Mouse (Mus musculus) MEL (cell line): Measurements from ENCODE around the gene Zfp111.

Experiments
- CHD1 ChIP-seq: IDR thresholded peaks from 2 replicates; pipeline ENCODE4 v1.6.1; 2012; ENCODE audit warnings: low read depth, mild to moderate bottlenecking, inconsistent platforms, low read length, improper control_type of control experiment
- CTCF ChIP-seq, 3 experiments: IDR thresholded peaks in 2 of 3; conservative IDR thresholded peaks in 1 of 3; 2 replicates each; pipeline ENCODE4 v1.5.1; 2011 to 2012; ENCODE audit warnings: low read length in 3 of 3, low read depth in 2 of 3, mild to moderate bottlenecking in 2 of 3, improper control_type of control experiment in 1 of 3, inconsistent platforms in 1 of 3, mixed read lengths in 1 of 3, moderate library complexity in 1 of 3; ENCODE audit not compliant: control insufficient read depth in 1 of 3, insufficient read depth in 1 of 3, poor library complexity in 1 of 3, severe bottlenecking in 1 of 3
- EP300 ChIP-seq, 2 experiments: IDR thresholded peaks; 2 replicates each; pipeline ENCODE4 v1.6.1; 2011; ENCODE audit warnings: improper control_type of control experiment in 2 of 2, low read length in 2 of 2, low read depth in 1 of 2, mild to moderate bottlenecking in 1 of 2
- ETS1 ChIP-seq: IDR thresholded peaks from 2 replicates; pipeline ENCODE4 v1.6.1; 2012; ENCODE audit warnings: low read depth, mild to moderate bottlenecking, inconsistent platforms, low read length, improper control_type of control experiment, moderate library complexity
- GABPA ChIP-seq: IDR thresholded peaks from 2 replicates; pipeline ENCODE4 v1.6.1; 2012; ENCODE audit warnings: low read depth, mild to moderate bottlenecking, inconsistent platforms, low read length, improper control_type of control experiment, moderate library complexity
- GATA1 ChIP-seq: IDR thresholded peaks from 2 replicates; pipeline ENCODE4 v1.6.1; 2011; ENCODE audit warnings: low read depth, low read length, improper control_type of control experiment
- HCFC1 ChIP-seq: IDR thresholded peaks from 2 replicates; pipeline ENCODE4 v1.6.1; 2012; ENCODE audit warnings: low read depth, mild to moderate bottlenecking, inconsistent platforms, low read length, improper control_type of control experiment, moderate library complexity
- MAX ChIP-seq: IDR thresholded peaks from 2 replicates; pipeline ENCODE4 v1.6.1; 2011; ENCODE audit warnings: low read length, improper control_type of control experiment
- MYB ChIP-seq: IDR thresholded peaks from 2 replicates; pipeline ENCODE4 v1.6.1; 2011; ENCODE audit warnings: mild to moderate bottlenecking, low read depth, low read length, improper control_type of control experiment
- MYC ChIP-seq: IDR thresholded peaks from 2 replicates; pipeline ENCODE4 v1.6.1; 2011; ENCODE audit warnings: low read depth, mild to moderate bottlenecking, low read length, improper control_type of control experiment, moderate library complexity
- POLR2A ChIP-seq, 2 experiments: IDR thresholded peaks; 2 replicates each; pipeline ENCODE4 v1.6.1; 2011 to 2012; ENCODE audit warnings: low read length in 2 of 2, mild to moderate bottlenecking in 2 of 2, control low read depth in 1 of 2, improper control_type of control experiment in 1 of 2, low read depth in 1 of 2, moderate library complexity in 1 of 2; ENCODE audit not compliant: control insufficient read depth in 1 of 2, insufficient read depth in 1 of 2, poor library complexity in 1 of 2
- TCF12 ChIP-seq: IDR thresholded peaks from 2 replicates; pipeline ENCODE4 v1.6.1; 2014; ENCODE audit warnings: low read depth, mild to moderate bottlenecking, inconsistent platforms, low read length, improper control_type of control experiment, moderate library complexity
- ZC3H11A ChIP-seq: IDR thresholded peaks from 2 replicates; pipeline ENCODE4 v1.6.1; 2012; ENCODE audit warnings: low read depth, mild to moderate bottlenecking, inconsistent platforms, low read length, improper control_type of control experiment

DNA sequence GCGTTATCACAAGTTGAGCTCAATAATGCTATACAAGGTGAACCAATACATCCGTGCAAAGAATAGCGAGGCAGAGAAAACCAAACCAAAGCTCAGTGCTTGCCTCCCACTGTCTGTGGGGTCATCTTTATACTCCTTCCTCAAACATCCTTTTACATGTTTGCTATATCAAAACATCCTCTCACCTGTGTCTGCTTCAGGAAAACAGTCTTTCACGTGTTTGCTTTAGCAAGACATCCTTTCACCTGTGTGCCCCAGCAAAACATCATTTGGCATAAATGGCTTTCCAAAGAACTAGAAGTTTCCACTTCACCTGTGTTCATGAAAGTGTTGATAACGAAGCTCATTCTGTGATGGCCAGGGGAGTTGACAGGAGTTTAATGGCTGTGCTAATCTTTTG lies at the start of gene Zfp111:
- TF ChIP-seq CTCF (IDR thresholded peaks at IDR 0.05 in 2 of 3, conservative IDR thresholded peaks at IDR 0.05 in 1 of 3; ENCODE audit: control insufficient read depth in 1 of 3, insufficient read depth in 1 of 3, low read depth in 2 of 3, low read length in 3 of 3, poor library complexity in 1 of 3, severe bottlenecking in 1 of 3) (no peak), TCF12 (no peak), HCFC1 (no peak), POLR2A (IDR thresholded peaks at IDR 0.05; ENCODE audit: control insufficient read depth in 1 of 2, insufficient read depth in 1 of 2, low read depth in 1 of 2, low read length in 2 of 2, poor library complexity in 1 of 2) (no peak), CHD1 (no peak), MAX (no peak), ZC3H11A (no peak), ETS1 (no peak), GATA1 (no peak), MYB (no peak), MYC (no peak), GABPA (no peak), EP300 (IDR thresholded peaks at IDR 0.05; ENCODE audit: low read depth in 1 of 2, low read length in 2 of 2) (no peak)
